Mouse (Mus musculus): Measurements from ENCODE around the gene Lonrf3.

DNA sequence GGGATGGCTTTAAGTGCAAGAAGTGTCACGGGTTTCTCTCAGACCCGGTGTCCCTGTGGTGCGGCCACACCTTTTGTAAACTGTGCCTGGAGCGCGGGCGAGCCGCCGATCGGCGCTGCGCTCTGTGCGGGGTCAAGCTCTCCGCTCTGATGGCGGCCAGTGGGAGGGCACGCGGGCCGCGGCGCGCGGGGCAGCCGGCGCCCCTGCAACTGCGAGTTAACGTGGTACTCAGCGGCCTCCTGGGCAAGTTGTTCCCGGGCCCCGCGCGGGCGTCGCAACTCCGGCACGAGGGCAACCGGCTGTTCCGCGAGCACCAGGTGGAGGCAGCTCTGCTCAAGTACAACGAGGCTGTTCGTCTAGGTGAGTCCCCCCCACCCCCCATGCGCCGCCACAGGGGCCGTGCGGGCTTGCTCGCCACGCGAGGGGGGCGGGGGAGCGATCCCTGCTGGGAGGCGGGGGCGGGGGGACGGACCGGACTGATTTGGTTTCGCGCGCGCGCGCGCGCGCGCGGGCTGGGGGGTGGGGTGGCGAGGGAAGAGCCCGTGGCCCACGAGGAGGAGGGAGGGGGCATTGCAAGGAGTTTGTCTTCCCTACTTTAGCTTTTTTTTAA lies 992 bp downstream of the Lonrf3 start:
- TF ChIP-seq EP300 (IDR thresholded peaks at IDR 0.05) (no peak), CTCF (IDR thresholded peaks at IDR 0.05) (no peak)

Measured in lung, postnatal 0 days (tissue).